ENCODE assay signal across 8 mouse cellular contexts in the genomic region with DNA sequence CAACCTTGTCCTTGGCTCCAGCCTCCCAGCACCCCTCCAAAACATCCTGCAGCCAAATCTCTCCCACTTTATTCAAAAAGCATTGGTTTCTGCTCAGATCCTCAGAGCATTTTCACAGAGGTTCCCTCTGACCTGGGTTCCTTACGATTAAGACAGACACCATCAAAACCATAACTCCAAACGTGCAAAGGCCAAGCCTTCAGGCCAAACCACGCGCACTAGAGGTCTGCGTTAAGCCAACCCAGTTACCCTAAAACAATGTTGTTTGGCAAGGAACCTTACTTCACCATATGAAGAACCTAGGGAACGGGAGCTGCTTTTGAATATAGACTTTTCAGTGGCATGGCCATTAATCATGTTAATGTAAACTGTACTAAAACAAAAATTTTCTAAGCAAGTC. TPM values are rescaled to one million over a fixed set of nuclear protein-coding genes. Genes with fewer than 3 reads are reported as not detected.
A peak's percentile ranks its signal among the peaks of the same experiment; 100 is the strongest.
DNase-seq lines count a peak whose midpoint lies in the region; ATAC-seq and TF ChIP-seq lines count a peak whose summit lies in the region.

No protein-coding gene starts in this region.

- 67% methylated on average over 6 of the region's 6 CpGs for WGBS in heart, embryonic 14.5 days
- 20% methylated on average over 6 of the region's 6 CpGs for WGBS in embryonic facial prominence, embryonic 10.5 days
- WGBS in hindbrain, embryonic 10.5 days, result 18% methylated on average over 6 of the region's 6 CpGs
- 57% methylated on average over 6 of the region's 6 CpGs for WGBS in liver, postnatal 0 days (ENCODE audit: insufficient replicate concordance)

- TF ChIP-seq EP300 in liver, postnatal 0 days (IDR thresholded peaks at IDR 0.05; ENCODE audit: low read depth), result no peak

- no peaks in the 10 kb centered on the region for H3K27me3 ChIP-seq in heart, embryonic 14.5 days (ENCODE audit: control insufficient read depth, insufficient read depth, low read length)
- no peaks in the 10 kb centered on the region for H3K27me3 ChIP-seq in embryonic facial prominence, embryonic 10.5 days (replicated peaks; ENCODE audit: low read depth, poor library complexity, severe bottlenecking)
- no peaks in the 10 kb centered on the region for H3K27me3 ChIP-seq in hindbrain, embryonic 10.5 days (ENCODE audit: insufficient read depth, poor library complexity, severe bottlenecking)
- no peaks in the 10 kb centered on the region for H3K27me3 ChIP-seq in liver, postnatal 0 days (ENCODE audit: insufficient read depth, low read length)

- H3K9ac ChIP-seq in heart, embryonic 14.5 days (ENCODE audit: low read length), result peak overlapping the region; percentile 22
- H3K9ac ChIP-seq in liver, postnatal 0 days (replicated peaks), result no peak overlapping the region

- H3K4me2 ChIP-seq in heart, embryonic 14.5 days (ENCODE audit: low read length), result peak overlapping the region; percentile 8; the same call in 1 of the 2 replicates
- peak overlapping the region; percentile 48 for H3K4me2 ChIP-seq in liver, postnatal 0 days (ENCODE audit: low read depth, low read length)

- no peak for DNase-seq in heart, adult 8-10 months (ENCODE audit: low spot score)
- DNase-seq in embryonic facial prominence, embryonic 10.5 days (ENCODE audit: low spot score), result no peak
- DNase-seq in hindbrain, embryonic 10.5 days (ENCODE audit: low spot score), result no peak
- no peak for DNase-seq in liver, postnatal 0 days
- no peak for DNase-seq in layer of hippocampus, postnatal 25 days (ENCODE audit: extremely low spot score in 1 of 2, low spot score in 1 of 2)
- no peak for DNase-seq in kidney, postnatal 4 days

- no peak for ATAC-seq in heart, embryonic 14.5 days (ENCODE audit: insufficient number of reproducible peaks, insufficient read depth, low FRiP score, low read depth)
- ATAC-seq in liver, postnatal 0 days, result no peak
- no peak for ATAC-seq in erythroid progenitor cell, adult 5-6 weeks (replicated peaks; ENCODE audit: low FRiP score, poor library complexity, severe bottlenecking)

- H3K4me3 ChIP-seq in heart, embryonic 14.5 days (ENCODE audit: control insufficient read depth in 1 of 2, insufficient read depth in 1 of 2, low read depth in 1 of 2, low read length in 2 of 2), result no peak overlapping the region
- H3K4me3 ChIP-seq in embryonic facial prominence, embryonic 10.5 days, result peak overlapping the region; percentile 81
- peak overlapping the region; percentile 41 for H3K4me3 ChIP-seq in hindbrain, embryonic 10.5 days
- H3K4me3 ChIP-seq in liver, postnatal 0 days (ENCODE audit: low read depth, low read length), result no peak overlapping the region; the same call in 1 of the 2 replicates

- no peak for TF ChIP-seq CTCF in liver, postnatal 0 days (IDR thresholded peaks at IDR 0.05; ENCODE audit: low read depth)

- no peak overlapping the region; a peak in 1 of 4 replicates for H3K27ac ChIP-seq in heart, embryonic 14.5 days (replicated peaks in 1 of 2; ENCODE audit: control insufficient read depth in 1 of 2, insufficient read depth in 1 of 2, low read depth in 2 of 2, low read length in 2 of 2)
- H3K27ac ChIP-seq in embryonic facial prominence, embryonic 10.5 days (replicated peaks), result peak overlapping the region; percentile 84
- H3K27ac ChIP-seq in hindbrain, embryonic 10.5 days, result peak overlapping the region; percentile 85
- H3K27ac ChIP-seq in liver, postnatal 0 days (ENCODE audit: low read depth), result 0 out of 2 replicates have a peak overlapping the region, but pooled peaks have one; percentile 77

- H3K36me3 ChIP-seq in heart, embryonic 14.5 days (ENCODE audit: control insufficient read depth, insufficient read depth, low read length), result no peaks in the 10 kb centered on the region
- H3K36me3 ChIP-seq in embryonic facial prominence, embryonic 10.5 days (replicated peaks), result peaks cover 9% of the 10 kb centered on the region; the same call in 1 of the 2 replicates
- no peaks in the 10 kb centered on the region for H3K36me3 ChIP-seq in hindbrain, embryonic 10.5 days
- peaks cover 6% of the 10 kb centered on the region; the same call in 1 of the 2 replicates for H3K36me3 ChIP-seq in liver, postnatal 0 days (replicated peaks; ENCODE audit: insufficient read depth, low read length)

- H3K4me1 ChIP-seq in heart, embryonic 14.5 days (ENCODE audit: control insufficient read depth in 2 of 2, insufficient read depth in 2 of 2, low read length in 2 of 2), result peaks cover 40 to 78% of the 10 kb centered on the region in 2 experiments
- peaks cover 93% of the 10 kb centered on the region for H3K4me1 ChIP-seq in embryonic facial prominence, embryonic 10.5 days
- peaks cover 92% of the 10 kb centered on the region for H3K4me1 ChIP-seq in hindbrain, embryonic 10.5 days (replicated peaks)
- peaks cover 49% of the 10 kb centered on the region for H3K4me1 ChIP-seq in liver, postnatal 0 days (ENCODE audit: insufficient read depth)

- H3K9me3 ChIP-seq in heart, embryonic 14.5 days (ENCODE audit: control insufficient read depth, low read length), result no peaks in the 10 kb centered on the region
- no peaks in the 10 kb centered on the region for H3K9me3 ChIP-seq in embryonic facial prominence, embryonic 10.5 days
- H3K9me3 ChIP-seq in hindbrain, embryonic 10.5 days, result no peaks in the 10 kb centered on the region
- H3K9me3 ChIP-seq in liver, postnatal 0 days (ENCODE audit: low read length), result no peaks in the 10 kb centered on the region

RNA-seq across cellular contexts. Expression of gene Fam53b, which starts 4.0 kb away (rescaled TPM):
- 15.4 and 15.6 TPM in 2 replicates for polyA plus RNA-seq in heart, embryonic 14.5 days (2014; fragmentation: Nextera tagmentation; extraction: Ambion mirVana)
- 10 to 100 TPM; 24.0 to 31.3 (median 26.9) TPM for total RNA-seq in heart, adult 8-10 months (2022)
- polyA plus RNA-seq in embryonic facial prominence, embryonic 10.5 days (2016; fragmentation: Nextera tagmentation; extraction: Ambion mirVana), result 29.4 and 29.9 TPM in 2 replicates
- 25.5 and 27.7 TPM in 2 replicates for polyA plus RNA-seq in hindbrain, embryonic 10.5 days (2016; fragmentation: Nextera tagmentation; extraction: Ambion mirVana)
- 15.2 and 17.2 TPM in 2 replicates for polyA plus RNA-seq in liver, postnatal 0 days (2015; fragmentation: Nextera tagmentation; extraction: Ambion mirVana)
- total RNA-seq in layer of hippocampus, postnatal 25 days (2021), result 10 to 100 TPM; 34.6 to 40.9 TPM
- total RNA-seq in erythroid progenitor cell, adult 5-6 weeks (2015; ENCODE audit: low replicate concordance), result 241 and 246 TPM in 2 replicates
- total RNA-seq in erythroid progenitor cell, adult 5-6 weeks (2017; ENCODE audit: low replicate concordance), result 163 and 208 TPM in 2 replicates

RNA-seq across cellular contexts. Expression of gene Eef1akmt2, which starts 42.8 kb away (rescaled TPM):
- 40.4 and 42.0 TPM in 2 replicates for polyA plus RNA-seq in heart, embryonic 14.5 days (2014; fragmentation: Nextera tagmentation; extraction: Ambion mirVana)
- 10 to 100 TPM in 2 of 4 experiments, 1 to 10 TPM in 2; 6.2 to 10.0 (median 8.4) TPM for total RNA-seq in heart, adult 8-10 months (2022)
- 71.0 and 72.1 TPM in 2 replicates for polyA plus RNA-seq in embryonic facial prominence, embryonic 10.5 days (2016; fragmentation: Nextera tagmentation; extraction: Ambion mirVana)
- 76.6 and 80.1 TPM in 2 replicates for polyA plus RNA-seq in hindbrain, embryonic 10.5 days (2016; fragmentation: Nextera tagmentation; extraction: Ambion mirVana)
- 14.1 and 15.0 TPM in 2 replicates for polyA plus RNA-seq in liver, postnatal 0 days (2015; fragmentation: Nextera tagmentation; extraction: Ambion mirVana)
- 10 to 100 TPM; 29.1 to 38.7 TPM for total RNA-seq in layer of hippocampus, postnatal 25 days (2021)
- total RNA-seq in erythroid progenitor cell, adult 5-6 weeks (2015; ENCODE audit: low replicate concordance), result 4.7 and 8.0 TPM in 2 replicates
- 13.9 and 21.3 TPM in 2 replicates for total RNA-seq in erythroid progenitor cell, adult 5-6 weeks (2017; ENCODE audit: low replicate concordance)

RNA-seq across cellular contexts. Expression of gene Abraxas2, which starts 49.3 kb away (rescaled TPM):
- polyA plus RNA-seq in heart, embryonic 14.5 days (2014; fragmentation: Nextera tagmentation; extraction: Ambion mirVana), result 29.4 and 33.0 TPM in 2 replicates
- total RNA-seq in heart, adult 8-10 months (2022), result 10 to 100 TPM; 16.8 to 21.9 (median 20.5) TPM
- 32.1 and 34.3 TPM in 2 replicates for polyA plus RNA-seq in embryonic facial prominence, embryonic 10.5 days (2016; fragmentation: Nextera tagmentation; extraction: Ambion mirVana)
- polyA plus RNA-seq in hindbrain, embryonic 10.5 days (2016; fragmentation: Nextera tagmentation; extraction: Ambion mirVana), result 30.7 and 35.5 TPM in 2 replicates
- 13.0 and 15.5 TPM in 2 replicates for polyA plus RNA-seq in liver, postnatal 0 days (2015; fragmentation: Nextera tagmentation; extraction: Ambion mirVana)
- total RNA-seq in layer of hippocampus, postnatal 25 days (2021), result 10 to 100 TPM; 25.5 to 27.0 TPM
- total RNA-seq in erythroid progenitor cell, adult 5-6 weeks (2015; ENCODE audit: low replicate concordance), result 8.6 and 17.2 TPM in 2 replicates
- 3.6 and 9.0 TPM in 2 replicates for total RNA-seq in erythroid progenitor cell, adult 5-6 weeks (2017; ENCODE audit: low replicate concordance)

Comparison
In these comparisons a context has a peak if more than half of its experiments do, and no peak if none do; other contexts are left out.
1. H3K27ac ChIP-seq: peak in embryonic facial prominence, embryonic 10.5 days (single experiment), hindbrain, embryonic 10.5 days (single experiment) and liver, postnatal 0 days (single experiment); none in heart, embryonic 14.5 days (0 of 2).
2. H3K4me3 ChIP-seq: peak in embryonic facial prominence, embryonic 10.5 days (single experiment) and hindbrain, embryonic 10.5 days (single experiment); none in heart, embryonic 14.5 days (0 of 2) and liver, postnatal 0 days (single experiment).